In genomic region chr11:119090076-119090960, GRCm38 (mm10) we compare ENCODE assay signal across 8 mouse cellular contexts. TPM values are rescaled to one million over a fixed set of nuclear protein-coding genes. Genes with fewer than 3 reads are reported as not detected.
A peak's percentile ranks its signal among the peaks of the same experiment; 100 is the strongest.
DNase-seq lines count a peak whose midpoint lies in the region; ATAC-seq and TF ChIP-seq lines count a peak whose summit lies in the region.

No protein-coding gene starts in this region.

- no peak for TF ChIP-seq CTCF in bone marrow, adult 2 months (IDR thresholded peaks at IDR 0.05; ENCODE audit: control insufficient read depth, insufficient read depth, low read length)

- H3K27ac ChIP-seq in lung, embryonic 15.5 days: peak overlapping the region; percentile 85
- H3K27ac ChIP-seq in bone marrow, adult 2 months (ENCODE audit: control insufficient read depth, insufficient read depth, low read depth, low read length, poor library complexity): peak overlapping the region; percentile 66
- H3K27ac ChIP-seq in forebrain, embryonic 16.5 days (ENCODE audit: low read length): no peak overlapping the region

- H3K4me2 ChIP-seq in lung, embryonic 15.5 days: peak overlapping the region; percentile 97
- H3K4me2 ChIP-seq in forebrain, embryonic 16.5 days (ENCODE audit: low read length): peak overlapping the region; percentile 98

- no peak for TF ChIP-seq POLR2A in bone marrow, adult 2 months (IDR thresholded peaks at IDR 0.05; ENCODE audit: borderline replicate concordance, control insufficient read depth, low read depth, low read length)

- H3K9me3 ChIP-seq in lung, embryonic 15.5 days: no peaks in the 10 kb centered on the region
- no peaks in the 10 kb centered on the region for H3K9me3 ChIP-seq in forebrain, embryonic 16.5 days (ENCODE audit: control insufficient read depth, low read length)

- no peak for DNase-seq in lung, adult 18-20 months
- DNase-seq in kidney, adult 18-20 months: peak; percentile 43
- DNase-seq in lung, postnatal 4 days: peak; percentile 42 to 52
- DNase-seq in urinary bladder, postnatal 25 days (ENCODE audit: low spot score): peak; percentile 38
- no peak for DNase-seq in ovary, postnatal 14 days (ENCODE audit: low spot score)

- H3K36me3 ChIP-seq in lung, embryonic 15.5 days: no peaks in the 10 kb centered on the region
- H3K36me3 ChIP-seq in forebrain, embryonic 16.5 days (ENCODE audit: control insufficient read depth, insufficient read depth): no peaks in the 10 kb centered on the region

- H3K9ac ChIP-seq in lung, embryonic 15.5 days: peak overlapping the region; percentile 54
- peak overlapping the region; percentile 69 for H3K9ac ChIP-seq in forebrain, embryonic 16.5 days (replicated peaks; ENCODE audit: low read depth, low read length)

- H3K27me3 ChIP-seq in lung, embryonic 15.5 days: peaks cover 33% of the 10 kb centered on the region
- H3K27me3 ChIP-seq in forebrain, embryonic 16.5 days (replicated peaks; ENCODE audit: control insufficient read depth, insufficient read depth, low read length): peaks cover 24% of the 10 kb centered on the region

- under 1% methylated on average over 75 of the region's 75 CpGs for WGBS in lung, embryonic 15.5 days
- under 1% methylated on average over 74 of the region's 75 CpGs for WGBS in bone marrow, adult 2 months
- WGBS in forebrain, embryonic 16.5 days: under 1% methylated on average over 63 of the region's 75 CpGs

- peak overlapping the region; percentile 56 for H3K4me3 ChIP-seq in lung, embryonic 15.5 days
- H3K4me3 ChIP-seq in bone marrow, adult 2 months (replicated peaks; ENCODE audit: control insufficient read depth, low read depth, low read length): peak overlapping the region; percentile 62
- peak overlapping the region; percentile 60 for H3K4me3 ChIP-seq in forebrain, embryonic 16.5 days (replicated peaks; ENCODE audit: low read length)

- peak; percentile 6; the same call in 1 of the 2 replicates for ATAC-seq in lung, embryonic 15.5 days (ENCODE audit: borderline replicate concordance, extremely low read depth, low FRiP score, low TSS enrichment)
- no peak for ATAC-seq in forebrain, embryonic 16.5 days

- H3K4me1 ChIP-seq in lung, embryonic 15.5 days: peaks cover 54% of the 10 kb centered on the region
- H3K4me1 ChIP-seq in bone marrow, adult 2 months (ENCODE audit: control insufficient read depth, insufficient read depth, low read length): peaks cover 3% of the 10 kb centered on the region
- peaks cover 30% of the 10 kb centered on the region for H3K4me1 ChIP-seq in forebrain, embryonic 16.5 days (replicated peaks; ENCODE audit: control insufficient read depth, insufficient read depth, low read length)

RNA-seq across cellular contexts. Expression of gene Cbx4, which starts 4.3 kb away (rescaled TPM):
- 13.3 and 14.1 TPM in 2 replicates for polyA plus RNA-seq in lung, embryonic 15.5 days (2015; fragmentation: Nextera tagmentation; extraction: Ambion mirVana)
- polyA plus RNA-seq in bone marrow, adult 2 months (2011; ENCODE audit: insufficient read depth, insufficient read length, low replicate concordance, missing spikeins): 7.3 and 18.8 TPM in 2 replicates
- polyA plus RNA-seq in forebrain, embryonic 16.5 days (2015; fragmentation: Nextera tagmentation; extraction: Ambion mirVana): 18.1 and 18.5 TPM in 2 replicates

RNA-seq across cellular contexts. Expression of gene Cbx8, which starts 49.5 kb away (rescaled TPM):
- polyA plus RNA-seq in lung, embryonic 15.5 days (2015; fragmentation: Nextera tagmentation; extraction: Ambion mirVana): 9.4 and 11.3 TPM in 2 replicates
- polyA plus RNA-seq in bone marrow, adult 2 months (2011; ENCODE audit: insufficient read depth, insufficient read length, low replicate concordance, missing spikeins): 3.3 and 7.4 TPM in 2 replicates
- polyA plus RNA-seq in forebrain, embryonic 16.5 days (2015; fragmentation: Nextera tagmentation; extraction: Ambion mirVana): 12.3 and 13.4 TPM in 2 replicates

Comparison
In these comparisons a context has a peak if more than half of its experiments do, and no peak if none do; other contexts are left out.
1. DNase-seq: peak in kidney, adult 18-20 months (single experiment), lung, postnatal 4 days (2 of 2) and urinary bladder, postnatal 25 days (single experiment); none in lung, adult 18-20 months (0 of 2) and ovary, postnatal 14 days (single experiment).
2. Peak in every context shown above with its lines, with median percentiles within 50 percentile points of each other: H3K4me3 ChIP-seq.